Mouse (Mus musculus) left cerebral cortex, adult 2 months (tissue): Measurements from ENCODE around the gene Atp6v1b1. TPM values are rescaled to one million over a fixed set of nuclear protein-coding genes. Genes with fewer than 3 reads are reported as not detected.

ENCODE experiments used
- DNase-seq, 2 experiments: peaks; one replicate each; pipeline ENCODE4 v3.0.0; 2021 to 2022; ENCODE audit warnings: low spot score in 2 of 2, mixed read lengths in 1 of 2; ENCODE audit errors: extremely low spot score in 1 of 2
- H3K27ac ChIP-seq: fragments of 200-600 bp; 2 replicates; pipeline ENCODE4 v1.8.1; 2022
- H3K4me3 ChIP-seq: fragments of 200-600 bp; 2 replicates; pipeline ENCODE4 v1.8.1; 2022
- CTCF ChIP-seq: fragments of 200-600 bp; IDR thresholded peaks from 2 replicates; pipeline ENCODE4 v1.8.1; 2022; ENCODE audit warnings: antibody characterized with exemption, mild to moderate bottlenecking, moderate library complexity
- intact Hi-C: fragments of 180-260 bp; cut with DNase I; formaldehyde crosslinking; loops from one replicate; pipeline ENCODE4 v1.15.1; 2025
- total RNA-seq, 2 experiments: library from RNA; stranded (reverse); gene quantifications; 2 replicates each; pipeline ENCODE4 v1.2.3; 2021

Atp6v1b1 gene
- total RNA-seq, 2 experiments from 2014 or later = 0.20 TPM; not detected in 1

- peak; percentile 20 for TF ChIP-seq CTCF
- no peak overlapping the region for H3K4me3 ChIP-seq
- intact Hi-C loops = no loop called here
These were observed 15.6 kb upstream of the Atp6v1b1 start for GRCm38 (mm10) chr6:83727178-83727577.

GRCm38 (mm10) chr6:83728488-83728887 lies 14.3 kb upstream of the Atp6v1b1 start:
- intact Hi-C loops = no loop called here
- peak; percentile 56 for TF ChIP-seq CTCF
- H3K4me3 ChIP-seq = no peak overlapping the region
- no peak for DNase-seq
- H3K27ac ChIP-seq = no peak overlapping the region

More at GRCm38 (mm10) chr6:83727178-83727577, 15.6 kb upstream of the Atp6v1b1 start:
- DNase-seq = no peak
- no peak overlapping the region for H3K27ac ChIP-seq

GRCm38 (mm10) chr6:83729350-83729970 lies 13.3 kb upstream of the Atp6v1b1 start:
- H3K27ac ChIP-seq = no peak overlapping the region
- intact Hi-C loops = no loop called here
- no peak for TF ChIP-seq CTCF
- no peak for DNase-seq
- no peak overlapping the region for H3K4me3 ChIP-seq

GRCm38 (mm10) chr6:83731128-83731527 lies 11.7 kb upstream of the Atp6v1b1 start:
- intact Hi-C loops = loop anchor here (5.0 kb wide), 1 partner anchor 39 kb away; no protein-coding TSS in a partner anchor
- peak; percentile 69 for TF ChIP-seq CTCF
- H3K27ac ChIP-seq = no peak overlapping the region
- H3K4me3 ChIP-seq = no peak overlapping the region
- peak in 1 of 2 experiments; percentile 41 for DNase-seq

- no peak for TF ChIP-seq CTCF
- no peak for DNase-seq
- Histone ChIP-seq H3K4me3 (no peak overlapping the region), H3K27ac (no peak overlapping the region)
- intact Hi-C loops = no loop called here
These were observed 5.5 kb upstream of the Atp6v1b1 start for GRCm38 (mm10) chr6:83737311-83737710.

- no peak for DNase-seq
- no peak for TF ChIP-seq CTCF
- intact Hi-C loops = no loop called here
- Histone ChIP-seq H3K4me3 (no peak overlapping the region), H3K27ac (no peak overlapping the region)
These were observed 4.2 kb upstream of the Atp6v1b1 start for GRCm38 (mm10) chr6:83738596-83738995.

GRCm38 (mm10) chr6:83743212-83743611 lies 422 bp downstream of the Atp6v1b1 start:
- intact Hi-C loops = no loop called here
- Histone ChIP-seq H3K27ac (no peak overlapping the region), H3K4me3 (no peak overlapping the region)
- no peak for DNase-seq
- TF ChIP-seq CTCF = no peak

- TF ChIP-seq CTCF = no peak
- intact Hi-C loops = no loop called here
- DNase-seq = no peak
- H3K4me3 ChIP-seq = no peak overlapping the region
- H3K27ac ChIP-seq = no peak overlapping the region
These were observed 1.3 kb downstream of the Atp6v1b1 start for GRCm38 (mm10) chr6:83744126-83744525.

- no peak overlapping the region for H3K27ac ChIP-seq
- H3K4me3 ChIP-seq = no peak overlapping the region
- intact Hi-C loops = no loop called here
- TF ChIP-seq CTCF = no peak
- DNase-seq = no peak
These were observed 1.8 kb downstream of the Atp6v1b1 start for GRCm38 (mm10) chr6:83744557-83744956.

- no peak for TF ChIP-seq CTCF
- intact Hi-C loops = no loop called here
- Histone ChIP-seq H3K27ac (no peak overlapping the region), H3K4me3 (no peak overlapping the region)
- no peak for DNase-seq
These were observed 2.7 kb downstream of the Atp6v1b1 start for GRCm38 (mm10) chr6:83745466-83745865.

- TF ChIP-seq CTCF = no peak
- no peak for DNase-seq
- Histone ChIP-seq H3K4me3 (no peak overlapping the region), H3K27ac (no peak overlapping the region)
- intact Hi-C loops = no loop called here
These were observed 6.5 kb downstream of the Atp6v1b1 start for GRCm38 (mm10) chr6:83749286-83749685.

GRCm38 (mm10) chr6:83750171-83750684 lies 7.4 kb downstream of the Atp6v1b1 start:
- Histone ChIP-seq H3K27ac (no peak overlapping the region), H3K4me3 (no peak overlapping the region)
- TF ChIP-seq CTCF = peak; percentile 84
- peak; percentile 29 to 60 for DNase-seq
- intact Hi-C loops = loop anchor here (2.0 kb wide), 1 partner anchor 57 kb away; no protein-coding TSS in a partner anchor

- H3K27ac ChIP-seq = no peak overlapping the region
- intact Hi-C loops = no loop called here
- no peak for TF ChIP-seq CTCF
- no peak overlapping the region for H3K4me3 ChIP-seq
- no peak for DNase-seq
These were observed 13.3 kb downstream of the Atp6v1b1 start for GRCm38 (mm10) chr6:83756051-83756450.
